Mouse (Mus musculus) macrophage (primary cell): ENCODE data around the gene Ldhc. TPM values are rescaled to one million over a fixed set of nuclear protein-coding genes. Genes with fewer than 3 reads are reported as not detected.

Experiments
- H3K27ac ChIP-seq: fragments of 350-480 bp; formaldehyde crosslinking; 2 replicates; pipeline ENCODE4 v1.9.0; 2021
- H3K36me3 ChIP-seq: fragments of 350-480 bp; formaldehyde crosslinking; 2 replicates; pipeline ENCODE4 v1.9.0; 2021; ENCODE audit errors: inconsistent target
- H3K4me3 ChIP-seq: fragments of 350-480 bp; formaldehyde crosslinking; 2 replicates; pipeline ENCODE4 v1.9.0; 2021; ENCODE audit errors: inconsistent target
- H3K79me2 ChIP-seq: fragments of 350-480 bp; formaldehyde crosslinking; 2 replicates; pipeline ENCODE4 v1.9.0; 2021; ENCODE audit errors: inconsistent target
- WGBS: methylation state at CpG from one replicate; pipeline ENCODE4 v1.1.7; 2026; ENCODE audit warnings: inconsistent platforms; ENCODE audit not compliant: missing documents; 5-methylcytosine and 5-hydroxymethylcytosine counted together
- polyA plus RNA-seq: library from polyadenylated mRNA; stranded (reverse); fragments of 250-400 nt; gene quantifications from 3 replicates; pipeline ENCODE4 v1.2.4, GENCODE M21; 2018; ENCODE audit warnings: inconsistent platforms

Gene Ldhc
- polyA plus RNA-seq, 1 experiment from 2014 or later = not detected

- peak overlapping the region; percentile 81; the same call in 1 of the 2 replicates for H3K27ac ChIP-seq
- no peaks in the 10 kb centered on the region for H3K79me2 ChIP-seq
Measured at GRCm38 (mm10) chr7:46837073-46837472, 23.9 kb upstream of the Ldhc start.

DNA sequence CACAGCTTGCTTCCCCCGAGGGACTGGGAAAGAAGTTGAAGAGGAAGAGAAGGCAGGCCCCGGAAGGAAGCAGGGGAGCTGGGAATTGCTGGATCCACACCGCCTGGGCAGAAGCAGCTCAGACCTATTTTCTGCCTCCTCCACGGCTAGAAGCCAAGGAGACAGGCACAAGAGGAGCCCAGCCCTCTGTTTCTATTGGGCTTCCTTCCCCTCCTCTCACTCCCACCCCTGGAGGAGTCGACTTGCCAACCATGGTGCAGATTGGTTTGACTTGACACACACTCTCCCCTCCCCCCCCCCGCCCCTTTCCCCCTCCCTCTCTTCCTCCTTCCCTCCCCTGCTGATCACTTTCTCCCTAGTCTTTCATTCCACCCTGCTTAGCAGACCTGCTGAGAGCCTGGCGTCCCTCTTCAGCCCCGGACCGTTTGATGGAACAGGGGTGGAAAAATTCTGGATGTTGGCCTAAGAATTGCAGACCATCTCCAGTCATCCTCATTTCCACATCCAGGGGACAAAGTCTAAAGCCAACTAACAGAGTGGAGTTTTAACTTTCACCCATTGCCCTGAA, 22.8 kb upstream of the Ldhc start:
- H3K27ac ChIP-seq = peak overlapping the region; percentile 81
- 8% methylated on average over 7 of the region's 9 CpGs for WGBS
- H3K4me3 ChIP-seq = no peak overlapping the region
- no peaks in the 10 kb centered on the region for H3K36me3 ChIP-seq
- H3K79me2 ChIP-seq = no peaks in the 10 kb centered on the region

More at GRCm38 (mm10) chr7:46837073-46837472, 23.9 kb upstream of the Ldhc start:
- no peak overlapping the region for H3K4me3 ChIP-seq
- no peaks in the 10 kb centered on the region for H3K36me3 ChIP-seq
- WGBS = 96% methylated on average over 5 of the region's 5 CpGs

GRCm38 (mm10) chr7:46838891-46839302, 22.1 kb upstream of the Ldhc start:
- H3K4me3 ChIP-seq = no peak overlapping the region; the same call in 1 of the 2 replicates
- WGBS = 5% methylated on average over 8 of the region's 8 CpGs

DNA sequence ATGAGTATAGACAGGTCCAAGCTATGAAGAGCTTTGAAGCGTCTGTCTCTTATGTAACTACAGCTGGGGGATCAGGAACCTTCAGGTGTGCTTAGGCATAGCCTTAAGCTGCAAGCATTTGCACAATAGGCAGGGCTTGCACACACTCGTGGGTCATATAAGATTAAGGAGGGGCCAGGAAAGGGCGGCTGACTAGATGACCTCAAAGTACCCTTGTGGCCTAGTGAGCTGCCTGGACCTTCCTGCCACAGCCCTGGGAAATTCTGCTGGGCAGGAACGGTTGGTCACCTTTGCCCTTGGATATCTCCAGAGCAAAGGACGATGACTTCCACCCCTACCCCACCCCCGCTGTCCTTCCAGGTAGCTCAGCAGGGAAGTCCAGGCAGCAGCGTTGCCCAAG, 21.6 kb upstream of the Ldhc start:
- peak overlapping the region; percentile 81 for H3K27ac ChIP-seq
- H3K79me2 ChIP-seq = no peaks in the 10 kb centered on the region
- H3K36me3 ChIP-seq = no peaks in the 10 kb centered on the region
- WGBS = 52% methylated on average over 7 of the region's 7 CpGs
- no peak overlapping the region; the same call in 1 of the 2 replicates for H3K4me3 ChIP-seq

More at GRCm38 (mm10) chr7:46838891-46839302, 22.1 kb upstream of the Ldhc start:
- no peaks in the 10 kb centered on the region for H3K36me3 ChIP-seq
- no peaks in the 10 kb centered on the region for H3K79me2 ChIP-seq
- H3K27ac ChIP-seq = peak overlapping the region; percentile 81

DNA sequence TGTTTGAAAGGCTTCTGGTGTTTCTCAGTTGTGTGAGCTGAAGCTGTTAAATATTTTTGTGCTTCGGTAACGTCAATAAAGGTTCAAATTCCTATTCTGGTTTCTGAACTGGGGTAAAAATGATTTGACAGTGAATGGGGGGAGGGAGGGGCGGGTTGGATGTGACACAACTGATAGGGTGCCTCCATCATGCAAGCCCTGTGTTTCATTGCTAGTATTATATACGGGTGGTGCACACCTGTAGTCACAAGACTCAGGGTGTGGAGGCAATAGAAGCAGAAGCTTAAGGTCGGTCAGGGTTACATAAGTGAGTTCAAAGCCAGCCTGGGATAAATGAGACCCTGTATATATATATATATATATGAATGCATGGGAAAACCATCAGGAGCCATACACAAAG, 21.1 kb upstream of the Ldhc start:
- Histone ChIP-seq H3K79me2 (no peaks in the 10 kb centered on the region), H3K27ac (peak overlapping the region; percentile 81), H3K4me3 (no peak overlapping the region), H3K36me3 (no peaks in the 10 kb centered on the region)
- 86% methylated on average over 5 of the region's 5 CpGs for WGBS

DNA sequence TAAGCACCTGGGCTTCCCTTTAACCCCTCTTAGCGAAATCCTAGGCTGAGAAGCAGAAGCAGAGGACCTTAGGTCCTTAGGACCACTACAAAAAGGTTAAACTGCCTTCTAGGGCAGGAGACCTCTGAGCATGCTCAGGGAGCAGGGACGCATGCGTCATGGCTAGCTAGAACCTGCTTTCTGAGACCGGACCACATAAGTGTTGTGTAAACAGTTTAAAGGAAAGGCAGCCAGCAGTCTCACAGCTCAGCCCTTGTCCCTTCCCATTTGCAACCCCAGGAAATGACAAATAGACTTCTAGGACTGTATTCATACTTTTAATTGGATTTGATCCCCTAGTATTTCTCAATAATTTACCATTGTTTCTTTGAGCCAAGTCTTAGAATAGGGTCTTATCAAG, 20.7 kb upstream of the Ldhc start:
- 70% methylated on average over 4 of the region's 4 CpGs for WGBS
- Histone ChIP-seq H3K27ac (no peak overlapping the region), H3K79me2 (no peaks in the 10 kb centered on the region), H3K36me3 (no peaks in the 10 kb centered on the region), H3K4me3 (no peak overlapping the region)

- H3K4me3 ChIP-seq = no peak within 1 kb of the TSS
Measured at GRCm38 (mm10) chr7:46840787-46841525, 20.0 kb upstream of the Ldhc start, which contains the start of gene Ldha. Ldha (plus strand) TSS chr7:46841475.

GRCm38 (mm10) chr7:46842278-46842677, 18.7 kb upstream of the Ldhc start:
- Histone ChIP-seq H3K79me2 (peaks cover 16% of the 10 kb centered on the region), H3K36me3 (no peaks in the 10 kb centered on the region), H3K4me3 (no peak overlapping the region), H3K27ac (no peak overlapping the region)
- whole genome bisulfite sequencing = 97% methylated on average over 3 of the region's 5 CpGs

More at GRCm38 (mm10) chr7:46840787-46841525, 20.0 kb upstream of the Ldhc start, which contains the start of gene Ldha:
- 62% methylated on average over 5 of the region's 6 CpGs for WGBS
- H3K79me2 ChIP-seq = peaks cover 3% of the 10 kb centered on the region
- no peaks in the 10 kb centered on the region for H3K36me3 ChIP-seq
- H3K27ac ChIP-seq = no peak within 1 kb of the TSS

- Histone ChIP-seq H3K27ac (no peak overlapping the region), H3K79me2 (peaks cover 29% of the 10 kb centered on the region), H3K4me3 (no peak overlapping the region), H3K36me3 (peaks cover 8% of the 10 kb centered on the region)
- WGBS = 95% methylated on average over 4 of the region's 4 CpGs
Measured at GRCm38 (mm10) chr7:46843576-46843975, 17.4 kb upstream of the Ldhc start.

DNA sequence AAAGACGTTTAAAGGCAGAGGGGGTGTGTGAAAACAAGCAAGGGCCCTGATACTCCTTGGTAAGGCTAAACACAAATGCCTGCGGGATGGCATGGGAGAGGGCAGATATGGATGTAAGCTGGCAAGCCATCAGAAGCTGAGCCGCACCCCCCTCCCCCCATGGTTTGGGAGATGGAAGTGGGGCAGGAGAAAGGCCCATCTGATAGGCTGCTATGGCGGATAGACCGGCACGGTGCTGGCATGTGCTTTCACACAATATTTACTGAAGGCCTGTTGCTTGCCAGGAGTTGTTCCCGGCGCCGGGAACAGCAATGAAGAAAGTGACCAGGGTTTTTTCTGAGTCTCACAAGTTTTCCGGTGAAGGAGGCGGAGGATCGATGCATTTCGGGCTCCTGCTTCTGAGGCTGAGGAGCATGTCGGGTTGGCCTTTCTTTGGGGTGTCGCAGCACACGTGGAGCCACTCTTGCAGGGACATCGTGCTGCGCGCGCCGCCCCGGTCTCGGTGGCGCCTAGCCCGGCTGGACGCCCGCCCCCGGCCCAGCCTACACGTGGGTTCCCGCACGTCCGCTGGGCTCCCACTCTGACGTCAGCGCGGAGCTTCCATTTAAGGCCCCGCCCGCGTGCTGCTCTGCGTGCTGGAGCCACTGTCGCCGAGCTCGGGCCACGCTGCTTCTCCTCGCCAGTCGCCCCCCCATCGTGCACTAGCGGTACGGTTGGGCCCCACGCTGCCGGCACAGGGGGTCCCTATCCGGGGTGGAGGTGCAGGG, 15.6 kb upstream of the Ldhc start:
- WGBS = under 1% methylated on average over 51 of the region's 51 CpGs
- Histone ChIP-seq H3K79me2 (peaks cover 46% of the 10 kb centered on the region), H3K27ac (peak overlapping the region; percentile 92), H3K36me3 (peaks cover 24% of the 10 kb centered on the region), H3K4me3 (peak overlapping the region; percentile 97)

DNA sequence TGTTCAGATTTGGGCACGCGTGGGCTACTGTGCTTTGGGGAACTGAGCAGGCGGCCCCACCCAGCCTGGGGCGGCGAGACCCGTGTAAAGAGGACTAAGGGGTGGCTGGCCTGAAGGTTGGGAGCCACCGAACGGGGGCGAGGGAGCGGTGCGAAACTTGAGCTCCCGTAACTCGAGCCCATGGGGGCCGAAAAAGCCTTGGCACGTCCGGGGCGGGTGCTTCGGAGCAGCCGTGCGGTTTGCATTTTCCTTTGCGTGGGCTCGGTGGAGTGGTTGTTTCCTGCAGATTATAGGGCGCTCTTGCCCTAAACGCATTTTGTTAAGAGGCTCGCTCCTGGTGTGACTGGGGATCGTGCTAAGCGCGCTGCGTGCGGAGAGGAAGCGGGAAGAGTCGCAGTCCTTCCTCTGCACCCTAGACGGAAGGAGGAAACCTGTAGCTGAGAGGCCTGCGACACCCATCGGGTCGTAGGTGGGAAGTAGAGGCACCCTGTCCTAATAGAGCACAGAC, 15.0 kb upstream of the Ldhc start:
- Histone ChIP-seq H3K4me3 (peak overlapping the region; percentile 97), H3K79me2 (peaks cover 46% of the 10 kb centered on the region), H3K27ac (peak overlapping the region; percentile 92), H3K36me3 (peaks cover 27% of the 10 kb centered on the region)
- WGBS = under 1% methylated on average over 36 of the region's 36 CpGs

DNA sequence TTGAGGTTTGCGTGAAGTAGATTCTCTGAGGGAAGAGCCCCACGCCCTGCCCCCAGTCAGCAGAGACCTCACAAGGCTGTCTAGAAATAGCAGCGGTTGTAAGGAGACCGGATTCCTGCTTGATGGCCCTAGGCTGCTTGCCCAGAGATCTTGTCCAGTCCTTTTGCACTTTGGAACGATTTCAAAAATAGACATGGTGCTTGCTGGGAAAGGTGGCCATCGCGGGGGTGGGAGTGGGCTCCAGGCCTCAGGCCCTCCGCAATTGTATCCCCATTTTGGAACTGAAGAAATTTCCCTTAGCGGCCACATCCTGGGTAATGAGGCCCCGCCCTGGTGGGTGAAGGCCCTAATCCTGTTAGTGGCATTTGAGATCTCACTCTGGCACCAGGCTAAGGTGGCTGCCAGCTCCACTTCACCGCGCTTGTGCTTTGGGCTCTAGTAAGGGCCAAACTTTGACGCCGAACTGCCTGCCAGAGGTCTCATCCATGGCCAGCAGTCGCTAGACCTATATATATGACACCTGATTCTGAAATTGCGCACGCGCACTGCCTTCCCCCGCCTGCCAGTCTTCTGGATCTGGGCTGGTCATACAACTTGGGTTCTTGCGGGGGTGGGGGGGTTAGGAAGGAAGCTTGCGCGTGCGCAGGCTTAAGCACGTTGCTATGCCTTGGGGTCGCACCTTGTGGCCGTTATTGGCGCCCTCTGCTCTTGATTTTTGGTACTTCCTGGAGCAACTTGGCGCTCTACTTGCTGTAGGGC, 14.3 kb upstream of the Ldhc start:
- peak overlapping the region; percentile 92 for H3K27ac ChIP-seq
- H3K4me3 ChIP-seq = peak overlapping the region; percentile 97
- peaks cover 34% of the 10 kb centered on the region for H3K36me3 ChIP-seq
- 2% methylated on average over 28 of the region's 28 CpGs for WGBS
- H3K79me2 ChIP-seq = peaks cover 46% of the 10 kb centered on the region

DNA sequence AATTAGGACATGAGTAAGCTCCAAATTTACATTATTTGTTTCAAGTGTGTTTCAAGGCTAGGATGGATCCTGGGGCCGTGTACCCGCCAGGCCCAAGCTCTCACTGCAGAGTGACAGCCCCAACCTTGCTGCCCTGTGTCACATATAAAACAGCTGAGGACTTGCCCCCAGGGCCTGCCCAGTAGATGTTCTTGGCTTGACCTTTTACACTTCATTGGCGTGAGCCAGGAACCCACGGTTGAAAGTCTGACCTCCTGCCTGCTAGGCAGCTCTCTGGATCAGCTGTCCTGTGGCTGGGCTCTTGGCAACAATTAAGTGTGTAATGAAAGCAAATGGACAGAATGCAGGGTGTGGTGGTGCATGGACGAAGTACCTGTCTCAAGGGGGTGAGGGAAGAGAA, 11.7 kb upstream of the Ldhc start:
- peaks cover 46% of the 10 kb centered on the region for H3K79me2 ChIP-seq
- WGBS = 95% methylated on average over 5 of the region's 5 CpGs
- peaks cover 58% of the 10 kb centered on the region for H3K36me3 ChIP-seq
- H3K4me3 ChIP-seq = no peak overlapping the region
- no peak overlapping the region for H3K27ac ChIP-seq

DNA sequence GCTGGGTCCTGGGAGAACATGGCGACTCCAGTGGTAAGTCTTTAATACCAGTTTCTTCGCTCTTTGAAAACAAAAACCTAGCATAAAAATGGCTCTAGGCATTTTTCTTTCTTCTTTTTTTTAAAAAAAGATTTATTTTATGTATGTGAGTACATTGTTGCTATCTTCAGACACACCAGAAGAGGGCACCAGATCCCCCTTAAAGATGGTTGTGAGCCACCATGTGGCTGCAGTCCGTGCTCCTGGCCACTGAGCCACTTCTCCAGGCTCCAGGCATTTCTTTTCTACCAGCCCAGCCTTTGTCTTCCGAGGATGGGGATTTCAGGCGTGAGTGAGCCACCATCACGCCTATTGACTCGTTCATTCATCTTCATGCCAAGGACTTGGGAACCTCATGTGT, 10.0 kb upstream of the Ldhc start:
- H3K36me3 ChIP-seq = peaks cover 71% of the 10 kb centered on the region
- no peak overlapping the region for H3K4me3 ChIP-seq
- 90% methylated on average over 7 of the region's 7 CpGs for WGBS
- H3K79me2 ChIP-seq = peaks cover 42% of the 10 kb centered on the region
- H3K27ac ChIP-seq = no peak overlapping the region
